Mouse (Mus musculus) liver, postnatal 0 days (tissue): ENCODE measurements at regions not wholly inside any gene's neighbourhood (a gene's known extent, or its start where the extent isn't known, plus 50 kb on each side); places are given as distances from the start of the nearest gene placed in this dataset.

ENCODE experiments used
- ATAC-seq: fragments of 200-750 bp; cut with Nextera tagmentation; 2 replicates; pipeline ENCODE4 v1.8.0; 2017; ENCODE audit warnings: mild to moderate bottlenecking, moderate library complexity
- DNase-seq: peaks from one replicate; pipeline ENCODE4 v3.0.0-alpha.2; 2016
- H3K27ac ChIP-seq: fragments of 300-500 bp; sonication (generic); 2 replicates; pipeline ENCODE4 v1.5.1; 2014; ENCODE audit warnings: antibody characterized with exemption, moderate library complexity, mild to moderate bottlenecking, low read depth
- H3K27me3 ChIP-seq: fragments of 300-500 bp; sonication (generic); 2 replicates; pipeline ENCODE4 v1.6.1; 2014; ENCODE audit warnings: low read length, control low read depth, mixed read lengths; ENCODE audit not compliant: insufficient read depth
- H3K36me3 ChIP-seq: fragments of 300-500 bp; sonication (generic); replicated peaks from 2 replicates; pipeline ENCODE4 v1.6.1; 2014; ENCODE audit warnings: mild to moderate bottlenecking, control low read depth, low read length, moderate library complexity, mixed read lengths; ENCODE audit not compliant: insufficient read depth
- H3K4me1 ChIP-seq: fragments of 300-500 bp; sonication (generic); 2 replicates; pipeline ENCODE4 v1.6.1; 2014; ENCODE audit warnings: antibody characterized with exemption, mild to moderate bottlenecking, control low read depth; ENCODE audit not compliant: insufficient read depth
- H3K4me2 ChIP-seq: fragments of 300-500 bp; sonication (generic); 2 replicates; pipeline ENCODE4 v1.6.1; 2014; ENCODE audit warnings: low read depth, mild to moderate bottlenecking, low read length, moderate library complexity, mixed read lengths
- H3K4me3 ChIP-seq: fragments of 300-500 bp; sonication (generic); 2 replicates; pipeline ENCODE4 v1.5.1; 2014; ENCODE audit warnings: low read depth, low read length
- H3K9ac ChIP-seq: fragments of 300-500 bp; sonication (generic); replicated peaks from 2 replicates; pipeline ENCODE4 v1.6.1; 2014; ENCODE audit warnings: mild to moderate bottlenecking, moderate library complexity
- H3K9me3 ChIP-seq: fragments of 300-500 bp; sonication (generic); 2 replicates; pipeline ENCODE4 v1.6.1; 2016; ENCODE audit warnings: mild to moderate bottlenecking, control low read depth, low read length, mixed read lengths
- CTCF ChIP-seq: sonication (generic); IDR thresholded peaks from 2 replicates; pipeline ENCODE4 v1.5.1; 2016; ENCODE audit warnings: antibody characterized with exemption, low read depth
- EP300 ChIP-seq: IDR thresholded peaks from 2 replicates; pipeline ENCODE4 v1.6.1; 2016; ENCODE audit warnings: antibody characterized with exemption, low read depth, mild to moderate bottlenecking
- WGBS: fragments of 180-500 bp; shearing (Covaris S2); extraction: QIAGEN DNeasy Blood & Tissue Kit; methylation state at CpG from one replicate; pipeline ENCODE4 v1.1.7; 2014; ENCODE audit not compliant: insufficient replicate concordance; 5-methylcytosine and 5-hydroxymethylcytosine counted together

GRCm38 (mm10) chr3:41154402-41154801 lies 71.6 kb upstream of the Pgrmc2 start:
- 26% methylated on average over 1 of the region's 1 CpGs for WGBS
- peaks cover 8% of the 10 kb centered on the region for H3K4me1 ChIP-seq

GRCm38 (mm10) chr3:41151989-41152388 lies 69.1 kb upstream of the Pgrmc2 start:
- H3K27me3 ChIP-seq: no peaks in the 10 kb centered on the region
- no peak for DNase-seq
- no peak overlapping the region for H3K27ac ChIP-seq
- H3K4me3 ChIP-seq: no peak overlapping the region
- WGBS: 67% methylated on average over 7 of the region's 7 CpGs
- ATAC-seq: no peak
- H3K4me1 ChIP-seq: peaks cover 8% of the 10 kb centered on the region
- H3K9ac ChIP-seq: no peak overlapping the region
- TF ChIP-seq CTCF (no peak), EP300 (no peak)
- no peaks in the 10 kb centered on the region for H3K36me3 ChIP-seq
- no peak overlapping the region for H3K4me2 ChIP-seq
- H3K9me3 ChIP-seq: no peaks in the 10 kb centered on the region

More at GRCm38 (mm10) chr3:41154402-41154801, 71.6 kb upstream of the Pgrmc2 start:
- no peak overlapping the region for H3K4me2 ChIP-seq
- no peaks in the 10 kb centered on the region for H3K27me3 ChIP-seq
- ATAC-seq (peak; percentile 62; the same call in 1 of the 2 replicates), DNase-seq (no peak)
- H3K36me3 ChIP-seq: no peaks in the 10 kb centered on the region
- no peak overlapping the region for H3K4me3 ChIP-seq
- no peak overlapping the region for H3K27ac ChIP-seq
- H3K9ac ChIP-seq: no peak overlapping the region
- TF ChIP-seq EP300: no peak
- TF ChIP-seq CTCF: no peak
- no peaks in the 10 kb centered on the region for H3K9me3 ChIP-seq

GRCm38 (mm10) chr3:41140391-41140790 lies 57.5 kb upstream of the Pgrmc2 start:
- Histone ChIP-seq H3K36me3 (no peaks in the 10 kb centered on the region), H3K4me3 (no peak overlapping the region), H3K9me3 (0 out of 2 replicates have a peak, but pooled peaks cover 4% of the 10 kb centered on the region), H3K27me3 (no peaks in the 10 kb centered on the region), H3K27ac (no peak overlapping the region), H3K4me1 (no peaks in the 10 kb centered on the region), H3K4me2 (no peak overlapping the region), H3K9ac (no peak overlapping the region)
- TF ChIP-seq EP300: no peak
- no peak for TF ChIP-seq CTCF
- 84% methylated on average over 4 of the region's 4 CpGs for WGBS
- ATAC-seq (no peak), DNase-seq (no peak)

- no peaks in the 10 kb centered on the region for H3K36me3 ChIP-seq
- no peaks in the 10 kb centered on the region for H3K4me1 ChIP-seq
- H3K4me2 ChIP-seq: no peak overlapping the region
- WGBS: 74% methylated on average over 1 of the region's 1 CpGs
- no peaks in the 10 kb centered on the region for H3K27me3 ChIP-seq
- DNase-seq (no peak), ATAC-seq (no peak)
- H3K4me3 ChIP-seq: no peak overlapping the region
- H3K9me3 ChIP-seq: 0 out of 2 replicates have a peak, but pooled peaks cover 4% of the 10 kb centered on the region
- no peak overlapping the region for H3K27ac ChIP-seq
- H3K9ac ChIP-seq: no peak overlapping the region
- TF ChIP-seq EP300 (no peak), CTCF (no peak)
Observed at GRCm38 (mm10) chr3:41137931-41138330, 55.1 kb upstream of the Pgrmc2 start.

DNA sequence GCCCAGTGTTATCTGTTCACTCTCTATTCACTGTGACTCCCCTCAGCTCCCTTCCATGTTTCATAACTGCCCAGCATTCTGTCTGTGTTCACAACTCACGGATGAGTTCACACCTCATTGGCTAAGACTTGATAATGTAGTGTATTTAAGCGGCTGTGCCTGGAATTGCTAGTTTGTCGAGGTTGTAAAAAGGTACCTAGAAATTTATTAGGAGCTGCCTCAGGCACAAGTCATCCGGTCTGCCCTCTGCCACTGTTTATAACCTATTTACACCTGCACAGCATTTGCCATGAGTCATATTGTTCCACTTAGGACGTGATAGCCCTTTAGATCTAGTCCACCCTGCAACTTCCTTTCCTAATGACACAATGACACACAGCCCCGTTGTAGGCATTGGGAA lies 50.0 kb upstream of the Pgrmc2 start:
- Histone ChIP-seq H3K27ac (no peak overlapping the region), H3K36me3 (no peaks in the 10 kb centered on the region), H3K9ac (no peak overlapping the region), H3K27me3 (no peaks in the 10 kb centered on the region), H3K4me2 (no peak overlapping the region), H3K4me1 (no peaks in the 10 kb centered on the region), H3K9me3 (no peaks in the 10 kb centered on the region), H3K4me3 (no peak overlapping the region)
- DNase-seq: no peak
- ATAC-seq: no peak
- TF ChIP-seq CTCF: no peak
- TF ChIP-seq EP300: no peak
- 58% methylated on average over 6 of the region's 6 CpGs for WGBS
